Mouse (Mus musculus) retina, postnatal 1 day (tissue): ENCODE measurements around the gene Erf.

Source experiments
- DNase-seq: peaks from one replicate; pipeline ENCODE4 v3.0.0-alpha.2; 2012

Erf gene

DNA sequence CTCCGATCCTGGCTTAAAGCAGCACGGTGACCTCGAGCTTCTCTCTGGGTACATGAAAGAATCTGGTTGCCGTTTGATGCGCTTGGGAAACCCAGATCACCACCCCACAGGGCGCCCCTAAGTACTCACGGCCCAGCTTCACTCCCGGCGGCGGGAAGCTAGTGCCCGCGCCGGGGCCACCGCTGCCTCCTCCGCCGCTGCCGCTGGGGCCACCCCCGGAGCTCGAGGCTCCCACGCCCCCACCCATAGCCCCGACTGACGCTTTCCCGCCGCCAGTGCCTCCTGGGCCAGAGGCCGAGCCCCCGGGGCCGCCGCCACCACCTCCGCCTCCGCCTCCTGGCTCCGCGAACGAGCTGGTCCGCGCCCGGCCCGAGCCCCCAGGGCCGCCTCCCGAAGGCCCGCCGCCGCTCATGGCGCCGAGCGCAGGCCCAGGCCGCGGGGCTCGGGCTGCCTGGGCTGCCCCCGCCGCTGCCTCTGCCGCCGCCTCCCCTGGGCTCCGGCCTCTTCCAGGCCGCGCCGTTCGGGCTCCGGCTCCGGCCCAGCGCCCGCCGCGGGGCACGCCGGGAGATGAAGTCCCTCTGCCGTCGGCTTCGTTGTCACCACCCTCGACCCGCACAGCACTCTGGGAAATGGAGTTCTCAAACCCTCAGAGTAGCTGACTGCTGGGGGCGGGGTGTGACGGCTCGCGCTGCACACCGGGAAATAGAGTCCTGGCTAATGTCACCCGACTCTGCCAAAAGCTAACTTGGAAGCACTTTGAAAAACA, 13.1 kb downstream of the Erf start, which contains the start of gene Gsk3a:
Gsk3a (minus strand) TSS at position 603 of the 766 bp plus-strand sequence.
- peak; percentile 99 for DNase-seq

DNA sequence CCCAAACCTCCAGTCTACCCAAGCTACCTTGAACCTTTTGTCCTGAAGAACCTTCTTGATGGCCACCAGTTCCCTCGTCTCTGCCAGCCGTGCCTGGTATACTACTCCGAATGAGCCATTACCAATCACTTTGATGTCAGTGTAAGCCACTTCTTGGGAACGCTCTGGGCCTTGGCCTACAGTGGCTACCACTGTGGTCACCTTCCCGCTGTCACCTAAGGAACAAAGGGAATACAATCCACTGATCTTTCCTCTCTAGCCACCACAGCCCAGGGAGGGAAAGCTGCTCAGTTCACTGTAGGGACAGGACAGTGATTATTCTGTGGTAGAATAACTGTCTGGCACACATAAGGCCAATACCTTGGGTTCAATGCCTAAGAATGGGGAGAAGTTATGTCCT, 15.0 kb downstream of the Erf start:
- no peak for DNase-seq

DNA sequence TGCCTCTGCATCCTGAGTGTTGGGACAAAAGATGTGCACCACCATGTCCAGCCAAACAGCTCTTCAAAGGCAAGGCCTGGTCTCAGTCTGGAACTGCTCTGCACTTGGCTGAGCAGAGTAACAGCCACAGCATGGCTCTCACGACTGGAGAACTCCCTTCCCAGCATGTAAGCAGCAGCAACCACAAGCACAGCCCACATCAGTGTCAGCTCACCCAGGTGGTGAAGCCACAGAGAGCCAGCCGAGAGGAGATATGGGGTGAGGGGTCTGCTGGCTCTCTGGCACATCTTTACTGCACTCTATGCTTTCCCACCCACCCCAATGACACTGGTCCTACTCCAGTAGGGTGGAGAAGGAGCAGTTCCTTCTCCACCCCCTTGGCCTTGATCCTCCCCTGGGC, 17.5 kb downstream of the Erf start:
- DNase-seq: no peak

DNA sequence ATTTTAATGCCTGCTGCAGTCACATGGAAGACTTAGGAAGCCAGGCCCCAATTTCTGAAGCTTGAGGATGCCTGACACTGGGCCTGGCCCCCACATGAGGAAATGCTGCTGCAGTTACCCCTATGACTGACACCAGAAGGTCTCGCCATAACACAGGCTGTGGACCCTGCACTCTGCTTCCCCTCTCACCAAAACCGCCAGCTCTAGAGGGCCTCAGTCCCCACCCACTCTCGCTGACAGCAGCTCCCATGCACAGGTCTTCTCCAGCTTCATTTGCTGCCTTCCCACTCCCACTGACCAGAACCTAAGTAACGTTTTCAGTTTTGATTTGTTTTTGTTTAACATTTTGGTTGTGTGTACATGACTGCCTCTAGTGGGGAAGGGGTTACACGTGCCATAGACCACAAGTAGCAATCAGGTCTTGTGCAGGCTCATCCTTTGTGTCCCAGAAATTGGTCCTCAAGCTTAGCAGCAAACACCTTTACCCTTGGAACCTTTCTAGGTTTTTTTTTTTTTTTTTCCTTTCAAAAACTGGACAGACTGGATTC, 18.4 kb downstream of the Erf start:
- DNase-seq: peak; percentile 12

DNA sequence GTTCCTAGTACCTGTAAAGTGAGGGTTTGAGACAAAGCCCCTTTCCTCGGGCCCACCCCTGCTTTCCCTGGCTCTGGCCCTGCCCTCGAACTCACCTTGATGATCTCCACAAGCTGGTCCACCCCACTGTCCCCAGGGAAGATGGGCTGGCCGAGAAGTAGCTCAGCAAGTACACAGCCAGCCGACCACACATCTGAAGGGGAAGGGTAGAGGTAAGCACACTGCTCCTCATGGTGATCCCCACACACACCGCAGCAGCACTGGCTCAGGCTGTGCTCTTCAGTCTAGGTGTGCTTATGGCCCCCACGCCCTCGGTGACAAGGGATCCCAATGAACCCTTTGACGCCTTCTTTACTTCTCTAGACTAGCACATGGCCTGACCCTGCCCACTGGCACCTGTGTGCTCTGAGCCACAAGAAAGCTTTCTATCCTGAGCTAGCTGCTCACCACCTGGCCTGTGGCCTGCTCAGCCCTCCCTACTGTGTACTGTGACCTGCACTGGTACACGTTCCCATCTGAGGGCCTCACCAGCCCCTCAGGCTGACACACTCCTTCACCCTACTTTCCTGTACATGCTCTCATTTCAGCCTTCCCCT, 19.8 kb downstream of the Erf start:
- no peak for DNase-seq

DNA sequence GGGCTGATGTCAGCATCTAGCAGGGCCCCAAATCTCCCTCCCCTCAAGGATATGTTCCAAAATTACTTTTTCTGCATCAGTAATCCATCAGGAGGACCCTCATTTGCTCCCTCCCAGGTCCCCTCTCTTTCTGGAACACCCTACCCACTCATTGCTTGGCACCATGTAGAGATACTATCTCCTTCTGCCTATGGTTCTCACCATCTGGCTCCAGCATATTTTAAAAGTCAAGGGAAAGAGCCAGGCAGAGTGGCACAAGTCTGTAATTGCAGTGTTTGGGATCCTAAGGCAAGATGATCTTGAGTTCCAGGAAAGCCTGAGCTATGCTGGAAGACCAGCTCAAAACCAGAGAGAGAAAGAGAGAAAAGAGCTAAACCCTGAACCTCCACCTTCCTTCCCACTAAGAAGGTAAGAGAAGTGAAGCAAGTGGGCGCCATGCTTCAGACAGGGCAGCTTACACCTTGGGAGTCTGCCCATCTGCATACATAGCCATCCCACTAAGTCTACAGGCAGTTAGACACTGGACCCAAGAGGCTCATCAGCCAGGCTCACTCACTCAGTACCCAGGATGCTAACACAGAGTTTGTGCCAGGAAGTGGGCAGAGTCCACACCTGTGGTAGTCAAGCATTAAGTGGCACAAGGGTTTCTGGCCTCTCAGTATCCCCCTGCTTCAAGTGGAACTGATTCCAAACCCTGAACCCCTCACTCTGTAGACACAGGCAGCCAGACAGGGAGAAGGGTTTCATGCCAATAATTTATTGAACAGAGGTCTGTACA, 22.8 kb downstream of the Erf start:
- no peak for DNase-seq

DNA sequence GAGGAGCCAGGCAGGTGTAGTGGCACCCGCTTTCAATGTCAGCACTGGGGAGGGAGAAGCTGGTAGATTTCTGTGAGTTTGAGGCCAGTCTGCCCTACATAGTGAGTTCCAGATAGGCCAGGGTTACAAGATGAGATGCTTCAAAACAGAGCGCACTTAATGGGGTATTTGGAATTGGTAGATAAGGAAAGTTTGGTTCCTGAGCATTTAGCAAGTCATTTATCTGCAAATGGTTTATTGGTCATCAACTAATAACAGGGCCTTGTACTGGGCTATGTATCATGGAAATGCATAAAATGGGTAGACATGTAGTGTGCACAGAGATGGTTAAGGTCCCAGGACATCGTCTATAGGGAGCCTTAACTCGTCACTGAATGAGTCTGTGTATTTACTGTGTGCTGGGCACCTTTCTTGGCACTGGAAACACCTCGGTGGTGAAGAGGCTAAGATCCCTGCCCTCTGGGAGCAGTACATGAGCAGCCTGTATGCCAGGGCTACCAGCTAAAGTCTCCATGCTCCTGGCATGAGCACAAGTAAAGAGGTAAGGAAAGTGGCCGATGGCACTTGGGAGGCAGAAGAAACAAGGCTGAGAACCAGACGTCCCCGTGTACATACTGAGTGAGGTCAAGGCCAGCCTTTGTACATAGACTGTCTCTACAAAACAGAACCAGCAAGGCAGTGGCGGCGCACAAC, 28.1 kb downstream of the Erf start:
- DNase-seq: no peak

DNA sequence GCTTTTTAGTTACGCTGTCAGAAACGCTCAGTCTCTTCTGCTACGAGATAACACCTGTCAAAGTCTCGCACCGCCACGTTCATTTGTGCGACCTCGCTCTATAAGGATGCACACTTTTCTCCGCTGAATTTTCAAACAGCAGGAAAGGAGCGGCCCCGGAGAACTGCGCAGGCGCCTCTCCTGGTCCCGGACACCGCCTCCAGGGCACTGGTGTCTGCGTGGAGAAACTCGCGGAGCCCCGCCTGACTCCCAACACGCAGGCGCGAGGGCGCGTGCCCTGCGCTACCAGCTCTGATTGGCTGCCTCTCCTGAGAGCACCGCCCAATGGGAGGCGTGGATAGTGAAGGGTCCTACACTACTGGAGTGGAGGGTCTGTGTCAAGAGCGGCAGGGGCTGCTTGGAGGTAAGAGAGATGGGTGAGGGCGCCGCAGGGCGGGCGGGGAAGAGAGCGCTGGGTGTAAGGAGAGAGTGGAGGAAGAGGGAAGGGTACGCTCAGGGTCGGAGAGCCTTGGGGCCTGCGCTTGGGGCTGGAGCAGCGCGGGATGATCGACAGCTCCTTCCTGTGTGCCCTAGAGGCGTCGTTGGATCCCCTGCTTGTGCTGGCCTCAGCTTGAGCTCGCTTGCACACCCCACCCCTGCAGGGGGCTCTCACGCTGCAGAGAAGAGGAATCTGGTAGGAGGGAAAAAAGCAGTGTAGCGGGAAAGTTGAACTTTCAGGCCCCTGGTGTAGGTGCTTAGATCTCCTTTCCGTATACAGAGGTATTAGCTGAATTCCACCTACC, 29.3 kb downstream of the Erf start, which contains the start of gene Zfp526:
Zfp526 (plus strand) TSS at position 324 of the 782 bp plus-strand sequence.
- peak; percentile 99 for DNase-seq

DNA sequence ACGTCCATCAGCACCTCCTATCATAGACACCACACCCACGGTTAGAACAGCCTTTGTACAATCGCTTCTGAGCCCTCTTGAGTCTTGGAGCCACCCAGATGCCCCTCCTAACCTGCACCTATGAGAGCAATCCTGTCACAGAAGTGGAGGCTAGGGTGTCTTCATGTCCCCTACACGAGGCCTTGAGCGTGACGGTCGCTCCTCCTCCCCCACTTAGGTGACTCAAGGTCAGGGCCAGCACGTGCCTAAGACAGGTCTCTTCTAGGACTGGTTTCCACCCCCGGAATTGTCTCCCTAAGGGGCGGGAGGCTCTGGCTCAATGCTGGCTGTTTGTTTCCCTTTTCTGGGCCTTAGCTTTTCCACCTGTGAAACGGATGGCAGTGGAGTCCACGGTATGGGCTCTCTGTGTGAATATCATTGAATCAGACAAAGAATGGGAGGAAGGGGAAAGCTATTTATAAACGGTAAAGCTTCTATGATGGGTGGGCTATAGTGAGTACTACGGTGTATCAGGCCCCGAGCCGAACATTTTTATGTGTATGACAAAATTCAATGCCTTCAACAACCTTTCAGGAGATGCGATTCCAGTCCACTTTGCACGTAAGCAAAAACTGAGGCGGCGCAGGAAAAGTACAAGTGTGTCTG, 30.0 kb downstream of the Erf start, which contains the start of gene Dedd2:
Dedd2 (minus strand) TSS at position 159 of the 645 bp plus-strand sequence.
- peak; percentile 23 for DNase-seq

DNA sequence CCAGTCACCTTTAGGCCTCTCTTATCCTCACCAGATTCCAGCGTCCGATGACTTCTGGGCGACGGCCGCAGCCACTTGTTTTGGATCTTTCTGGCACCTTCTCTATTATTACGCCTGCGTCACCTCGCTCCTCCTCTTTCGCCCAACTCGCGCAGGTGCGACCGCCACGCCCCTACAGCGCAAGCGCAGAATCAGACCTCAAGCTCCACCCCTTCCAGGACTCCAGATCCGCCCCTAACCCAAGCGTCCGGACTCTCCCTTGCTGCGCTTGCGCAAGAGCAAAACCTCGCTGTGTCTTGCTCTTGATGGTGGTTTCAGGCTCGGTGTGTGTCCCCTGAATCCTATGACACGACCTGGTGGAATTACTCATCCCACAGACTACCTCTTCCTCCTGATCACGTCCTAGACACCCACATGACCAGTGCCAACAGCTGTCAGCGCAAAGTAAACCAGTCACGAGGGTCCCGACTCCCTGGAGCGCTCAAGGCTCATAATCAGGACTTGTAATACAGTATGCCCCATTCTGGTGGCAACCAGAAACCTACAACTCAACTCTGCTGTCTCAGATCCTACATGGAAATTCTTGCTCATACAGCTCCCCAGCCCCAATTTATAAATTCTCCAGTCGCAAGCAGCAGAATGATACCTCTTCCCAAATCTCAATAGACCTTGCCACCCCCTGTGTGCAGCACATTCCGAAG, 30.7 kb downstream of the Erf start:
- peak; percentile 96 for DNase-seq

DNA sequence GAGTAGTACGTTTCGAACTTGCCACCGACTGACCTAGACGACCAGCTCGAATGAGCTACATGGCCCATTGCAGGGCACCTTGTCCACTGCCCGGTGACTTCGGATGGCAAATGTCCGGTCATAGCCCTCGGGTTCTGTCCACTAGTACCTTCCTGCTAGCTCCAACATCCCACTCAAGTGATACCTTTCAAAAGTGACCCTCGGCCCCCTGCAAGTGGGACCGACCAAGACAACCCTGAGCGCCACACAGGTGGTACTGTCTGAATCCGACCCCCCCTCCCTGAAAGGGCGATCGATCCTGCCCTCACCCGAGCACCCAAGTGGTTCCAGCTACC, 31.2 kb downstream of the Erf start:
- no peak for DNase-seq

DNA sequence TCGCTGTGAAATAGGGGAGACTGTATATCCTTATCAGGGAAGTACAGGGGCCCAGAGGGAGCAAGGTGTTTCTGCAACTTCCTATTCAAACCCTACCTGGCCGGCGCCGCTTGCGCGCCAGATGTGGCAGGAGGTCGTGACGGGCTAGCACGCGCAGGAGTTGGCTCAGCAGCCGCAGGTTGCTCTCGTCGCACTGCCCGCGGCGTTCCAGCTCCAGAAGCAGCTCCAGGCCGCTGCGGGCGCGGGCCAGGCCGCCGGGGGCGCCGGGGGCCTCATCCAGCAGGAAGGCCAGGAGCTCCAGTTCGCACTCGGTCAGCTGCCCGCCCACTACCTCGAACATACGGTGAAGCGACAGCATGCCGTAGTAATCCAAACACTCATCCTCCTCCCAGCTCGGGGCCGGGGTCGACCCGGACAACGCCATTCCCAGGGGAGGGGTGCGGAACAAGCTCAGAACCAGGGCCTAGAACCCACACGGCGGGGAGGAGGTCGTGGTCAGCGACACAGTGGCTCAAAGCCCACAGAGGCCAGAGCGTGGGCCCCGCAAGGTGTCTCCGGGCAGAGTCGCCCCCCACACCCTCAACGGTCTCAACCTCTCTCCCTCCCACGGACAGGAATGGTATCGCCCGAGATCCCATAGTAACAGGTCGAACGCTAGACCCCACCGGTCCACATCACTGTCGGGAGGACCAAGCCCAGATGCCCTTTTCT, 31.7 kb downstream of the Erf start:
- peak; percentile 89 for DNase-seq

DNA sequence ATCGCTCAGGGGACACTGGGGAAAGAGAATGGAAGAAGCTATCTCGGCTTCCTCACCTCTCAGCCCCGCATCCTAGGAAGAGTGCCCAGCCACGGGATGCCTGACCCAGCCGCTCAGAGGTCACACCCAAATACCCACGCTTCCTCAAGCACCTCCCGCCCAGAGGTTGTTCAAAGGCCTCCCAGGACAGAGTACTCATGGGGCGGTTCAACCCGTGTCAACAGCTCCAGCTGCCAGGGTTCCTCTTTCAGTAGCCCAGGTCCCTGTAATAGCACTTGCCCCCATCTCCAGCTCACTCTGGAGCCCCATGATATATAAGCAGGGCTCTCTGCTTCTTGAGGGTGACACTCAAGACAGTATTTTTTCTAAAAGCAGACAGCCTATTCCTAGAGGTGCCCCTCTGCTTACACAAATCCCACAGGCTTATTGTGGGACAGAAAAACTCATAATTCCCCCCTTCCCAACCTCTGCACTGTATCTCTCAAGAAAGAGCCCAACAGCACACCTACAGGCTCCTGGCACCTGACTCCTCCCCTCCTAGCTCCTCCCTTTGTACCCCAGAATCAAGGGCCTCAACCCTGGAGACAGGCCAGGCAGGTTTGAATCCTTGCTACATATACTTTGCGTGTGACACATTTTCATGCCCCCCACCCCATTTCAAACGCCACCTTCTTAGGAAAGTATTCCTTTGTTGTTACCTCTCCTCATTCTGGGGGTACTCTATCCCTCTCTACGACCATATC, 32.7 kb downstream of the Erf start:
- no peak for DNase-seq

DNA sequence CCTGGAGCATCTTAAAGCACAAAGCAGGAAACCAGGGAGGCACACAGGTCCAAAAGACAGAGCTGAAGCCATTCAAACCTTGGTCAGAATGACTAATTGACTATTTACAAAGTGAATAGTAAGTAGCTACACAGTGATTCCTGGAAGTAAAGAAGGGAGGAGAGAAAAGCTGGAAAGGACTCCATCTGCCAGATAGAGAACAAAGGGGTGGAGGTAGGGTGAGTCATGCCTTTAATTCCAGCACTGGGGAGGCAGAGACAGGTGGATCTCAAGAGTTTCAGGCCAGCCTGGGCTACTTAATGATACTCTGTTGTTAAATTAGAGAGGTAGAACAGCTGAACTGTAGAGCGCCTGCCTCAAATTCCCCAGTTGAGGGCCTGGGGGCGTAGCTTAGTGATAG, 36.4 kb downstream of the Erf start:
- DNase-seq: no peak

DNA sequence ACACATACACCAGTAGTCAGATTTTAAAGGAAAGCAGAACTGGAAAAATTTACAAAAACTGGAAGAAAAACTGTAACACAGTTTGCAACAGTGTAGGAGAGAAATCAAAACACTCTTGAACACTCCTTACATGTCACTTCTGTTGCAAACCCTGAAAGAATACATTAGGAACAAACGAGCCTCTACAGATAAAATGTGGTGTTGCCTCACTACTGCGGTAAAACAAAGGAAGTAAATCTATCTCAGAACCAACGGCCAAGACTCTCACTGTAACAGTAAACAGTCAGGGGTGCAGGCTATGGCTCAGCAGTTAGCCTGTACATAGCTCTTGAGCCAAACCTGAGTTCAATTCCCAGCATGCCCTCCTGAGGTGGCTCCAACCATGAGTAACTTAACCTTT, 37.5 kb downstream of the Erf start:
- no peak for DNase-seq

DNA sequence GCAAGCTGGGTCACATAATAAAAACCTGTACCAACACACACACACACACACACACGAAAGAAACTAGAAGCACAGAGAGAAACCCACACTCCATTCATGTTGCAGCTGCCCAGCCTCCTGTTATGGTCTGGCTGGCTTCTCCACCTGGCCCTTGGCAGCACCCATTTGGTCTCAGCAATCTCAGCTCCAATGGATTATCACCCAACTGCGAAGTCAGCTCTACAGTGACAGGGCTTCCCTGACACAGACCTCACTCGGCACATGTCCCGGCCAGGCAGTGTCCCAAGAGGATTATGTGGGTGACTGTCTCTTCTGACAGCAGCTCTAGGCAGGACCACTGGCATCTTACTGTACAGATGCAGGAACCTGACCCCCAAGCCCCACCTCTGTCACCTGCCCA, 40.1 kb downstream of the Erf start:
- no peak for DNase-seq

DNA sequence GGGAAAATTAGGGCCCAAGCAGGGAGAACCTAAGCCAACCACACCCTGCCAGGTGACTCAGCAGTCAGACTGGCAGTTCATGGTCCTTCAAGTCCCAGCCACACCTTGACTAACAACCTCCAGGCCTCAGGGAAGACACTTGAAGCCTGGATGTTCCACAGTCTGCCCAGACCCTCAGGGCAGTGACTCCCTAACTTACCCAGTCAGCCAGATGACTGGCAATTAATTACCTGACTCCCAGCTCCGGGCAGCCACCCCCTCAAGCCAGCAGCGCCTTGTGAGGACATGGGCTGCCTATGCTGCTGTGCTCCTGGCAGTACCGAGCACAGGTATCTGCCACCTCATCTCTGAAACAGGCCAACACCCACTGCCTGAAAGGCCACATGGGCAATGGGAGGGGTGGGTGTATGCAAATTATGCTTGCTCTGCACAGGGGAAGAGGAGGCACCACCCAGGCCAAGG, 41.4 kb downstream of the Erf start:
- DNase-seq: no peak

DNA sequence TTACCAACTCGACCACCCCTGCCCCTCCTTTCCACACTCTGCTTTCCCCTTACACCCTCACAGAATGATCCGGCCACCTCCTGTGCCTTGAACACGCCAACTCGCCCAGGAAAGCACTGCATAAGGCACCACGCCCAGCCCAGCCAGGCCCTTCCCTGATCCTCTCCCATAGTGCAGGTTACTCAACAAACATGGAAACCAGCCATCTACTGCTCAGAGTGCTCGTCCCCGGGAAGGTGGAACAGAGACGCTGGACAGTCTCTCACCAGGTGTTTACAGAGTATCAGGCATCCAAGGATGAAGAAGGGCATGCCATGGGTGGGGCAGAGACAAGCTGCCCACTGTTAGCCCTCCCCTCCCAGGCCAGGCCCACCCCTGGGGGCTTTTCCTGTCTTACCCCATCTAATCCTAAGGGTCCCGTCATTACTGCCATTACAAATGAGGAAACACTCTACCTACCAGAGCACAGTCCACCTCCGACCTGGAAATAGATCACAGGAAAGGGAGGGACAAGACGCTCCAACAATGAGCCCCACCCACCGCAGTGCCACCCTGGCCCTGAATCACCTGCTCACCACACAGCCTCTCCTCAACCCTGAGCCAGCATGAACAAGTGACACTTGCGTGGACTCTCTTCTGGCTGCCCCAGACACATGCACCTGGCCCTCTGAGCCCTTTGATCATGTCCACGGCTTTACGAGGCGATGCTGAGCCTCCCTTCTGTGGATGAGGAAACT, 44.3 kb downstream of the Erf start:
- DNase-seq: no peak
